ENCODE assay signal across 13 mouse cellular contexts in genomic region chr12:83180561-83180960, GRCm38 (mm10).
"Had no signal": no experiment of that assay in that cellular context is flagged by ENCODE, and none has a peak within 500 bp of the region (broad histone marks: within the 10 kb centered on the region; RNA-seq: fewer than 3 reads in every experiment).

No protein-coding gene starts in this region.

- H3K4me2 ChIP-seq: limb, embryonic 15.5 days; liver, embryonic 12.5 days; lung, embryonic 14.5 days; midbrain, embryonic 11.5 days; stomach, embryonic 15.5 days had no signal

- H3K27ac ChIP-seq: limb, embryonic 15.5 days; liver, embryonic 12.5 days; macrophage; stomach, embryonic 15.5 days had no signal

- DNase-seq: kidney, postnatal 10 days; lung, embryonic 14.5 days; lung, postnatal 10 days; right cerebral cortex, postnatal 4 days; spleen, adult 18-20 months; thymus, postnatal 36 days had no signal

- ATAC-seq: liver, embryonic 12.5 days; midbrain, embryonic 16.5 days had no signal

- H3K27me3 ChIP-seq: limb, embryonic 15.5 days; stomach, embryonic 15.5 days had no signal

- H3K36me3 ChIP-seq: limb, embryonic 15.5 days; liver, embryonic 12.5 days; stomach, embryonic 15.5 days had no signal

- H3K4me3 ChIP-seq: limb, embryonic 15.5 days; liver, embryonic 12.5 days; megakaryocyte, embryonic 14.5 days; stomach, embryonic 15.5 days had no signal

- H3K9me3 ChIP-seq: limb, embryonic 15.5 days; liver, embryonic 12.5 days; megakaryocyte, embryonic 14.5 days; stomach, embryonic 15.5 days had no signal

- H3K4me1 ChIP-seq: limb, embryonic 15.5 days; liver, embryonic 12.5 days; stomach, embryonic 15.5 days had no signal

- H3K9ac ChIP-seq: limb, embryonic 15.5 days; liver, embryonic 12.5 days; lung, embryonic 14.5 days; stomach, embryonic 15.5 days had no signal
